Mouse (Mus musculus): ENCODE measurements at regions not wholly inside any gene's neighbourhood (a gene's known extent, or its start where the extent isn't known, plus 50 kb on each side); places are given as distances from the start of the nearest gene placed in this dataset.

GRCm38 (mm10) chr16:65312947-65313346, 207.3 kb upstream of the Htr1f start:
- no peak overlapping the region for H3K27ac ChIP-seq (replicated peaks)
- WGBS = 80% methylated on average over 2 of the region's 2 CpGs
- H3K36me3 ChIP-seq = no peaks in the 10 kb centered on the region
- no peaks in the 10 kb centered on the region for H3K4me1 ChIP-seq (replicated peaks)
- H3K4me2 ChIP-seq = no peak overlapping the region
- H3K27me3 ChIP-seq = no peaks in the 10 kb centered on the region
- no peak overlapping the region for H3K4me3 ChIP-seq
- no peak overlapping the region for H3K9ac ChIP-seq
- no peak for ATAC-seq (ENCODE audit: low read depth)
- no peaks in the 10 kb centered on the region for H3K9me3 ChIP-seq

- Histone ChIP-seq H3K27ac (replicated peaks) (no peak overlapping the region), H3K4me3 (no peak overlapping the region), H3K9ac (no peak overlapping the region), H3K27me3 (no peaks in the 10 kb centered on the region), H3K36me3 (no peaks in the 10 kb centered on the region), H3K9me3 (no peaks in the 10 kb centered on the region), H3K4me2 (no peak overlapping the region), H3K4me1 (replicated peaks) (no peaks in the 10 kb centered on the region)
- no peak for ATAC-seq (ENCODE audit: low read depth)
- WGBS = 68% methylated on average over 3 of the region's 3 CpGs
Measured at GRCm38 (mm10) chr16:65315052-65315451, 205.3 kb upstream of the Pou1f1 start.

- no peak overlapping the region for H3K9ac ChIP-seq
- no peaks in the 10 kb centered on the region for H3K9me3 ChIP-seq
- H3K36me3 ChIP-seq = no peaks in the 10 kb centered on the region
- no peak for ATAC-seq (ENCODE audit: low read depth)
- no peak overlapping the region for H3K27ac ChIP-seq (replicated peaks)
- H3K4me2 ChIP-seq = no peak overlapping the region
- WGBS = 81% methylated on average over 2 of the region's 2 CpGs
- no peaks in the 10 kb centered on the region for H3K4me1 ChIP-seq (replicated peaks)
- H3K27me3 ChIP-seq = no peaks in the 10 kb centered on the region
- no peak overlapping the region for H3K4me3 ChIP-seq
Measured at GRCm38 (mm10) chr16:65332412-65332811, 187.9 kb upstream of the Pou1f1 start.

DNA sequence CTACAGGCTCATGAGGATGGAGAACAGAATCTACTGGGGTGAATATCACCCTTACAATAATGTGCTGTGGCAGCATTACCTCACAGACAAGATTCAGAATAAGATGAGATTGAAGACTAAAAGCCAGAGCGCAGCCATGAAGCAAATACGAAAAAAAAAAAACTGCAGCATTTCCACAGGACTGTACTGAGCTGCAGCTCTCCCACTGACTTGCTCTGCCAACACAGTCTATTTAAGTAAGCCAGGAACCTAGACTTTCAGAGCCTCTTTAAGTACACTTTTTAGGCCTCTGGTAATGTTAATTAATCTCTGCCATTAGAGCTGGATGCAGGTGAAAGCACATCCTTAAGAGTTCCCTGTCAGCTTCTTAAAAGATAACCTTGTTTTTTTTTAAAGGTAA, 181.1 kb upstream of the Pou1f1 start:
- H3K27me3 ChIP-seq = no peaks in the 10 kb centered on the region
- no peak for ATAC-seq (ENCODE audit: low read depth)
- WGBS = 95% methylated on average over 2 of the region's 2 CpGs
- no peaks in the 10 kb centered on the region for H3K4me1 ChIP-seq (replicated peaks)
- H3K36me3 ChIP-seq = no peaks in the 10 kb centered on the region
- H3K4me3 ChIP-seq = no peak overlapping the region
- H3K9me3 ChIP-seq = no peaks in the 10 kb centered on the region
- no peak overlapping the region for H3K4me2 ChIP-seq
- no peak overlapping the region for H3K27ac ChIP-seq (replicated peaks)
- H3K9ac ChIP-seq = no peak overlapping the region

GRCm38 (mm10) chr16:65359881-65360280, 160.4 kb upstream of the Pou1f1 start:
- Histone ChIP-seq H3K4me3 (no peak overlapping the region), H3K27me3 (no peaks in the 10 kb centered on the region), H3K4me2 (no peak overlapping the region), H3K9ac (no peak overlapping the region), H3K27ac (replicated peaks) (no peak overlapping the region), H3K36me3 (no peaks in the 10 kb centered on the region), H3K4me1 (replicated peaks) (no peaks in the 10 kb centered on the region), H3K9me3 (no peaks in the 10 kb centered on the region)
- WGBS = 63% methylated on average over 1 of the region's 1 CpGs
- ATAC-seq (ENCODE audit: low read depth) = no peak

DNA sequence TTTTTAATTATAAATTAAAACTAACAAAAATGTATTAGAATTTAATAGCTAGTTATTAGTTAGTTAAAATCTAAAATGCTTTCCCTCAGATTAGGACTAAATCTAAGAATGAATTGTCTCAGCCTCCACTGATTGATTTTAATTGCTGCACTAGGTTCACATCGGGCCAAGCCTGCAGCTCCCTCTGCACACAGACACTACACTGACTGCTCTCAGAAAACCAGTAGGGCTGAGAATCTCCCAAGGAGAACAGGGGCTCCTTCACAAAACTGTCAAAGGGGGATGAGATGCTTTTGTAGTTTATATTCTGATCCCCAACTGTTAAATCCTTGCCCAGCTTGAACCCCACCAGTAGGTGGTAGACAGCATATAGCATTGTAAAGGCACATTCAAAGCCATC, 151.0 kb upstream of the Pou1f1 start:
- no peak overlapping the region for H3K27ac ChIP-seq (replicated peaks)
- H3K4me2 ChIP-seq = no peak overlapping the region
- no peaks in the 10 kb centered on the region for H3K27me3 ChIP-seq
- H3K9me3 ChIP-seq = no peaks in the 10 kb centered on the region
- no peaks in the 10 kb centered on the region for H3K4me1 ChIP-seq (replicated peaks)
- H3K9ac ChIP-seq = no peak overlapping the region
- WGBS = 29% methylated on average over 1 of the region's 1 CpGs
- no peak overlapping the region for H3K4me3 ChIP-seq
- ATAC-seq (ENCODE audit: low read depth) = no peak
- no peaks in the 10 kb centered on the region for H3K36me3 ChIP-seq

- ATAC-seq (ENCODE audit: low read depth) = no peak
- H3K36me3 ChIP-seq = no peaks in the 10 kb centered on the region
- WGBS = 72% methylated on average over 2 of the region's 2 CpGs
- no peak overlapping the region for H3K9ac ChIP-seq
- H3K27me3 ChIP-seq = no peaks in the 10 kb centered on the region
- no peak overlapping the region for H3K4me2 ChIP-seq
- no peaks in the 10 kb centered on the region for H3K4me1 ChIP-seq (replicated peaks)
- H3K27ac ChIP-seq (replicated peaks) = no peak overlapping the region
- no peaks in the 10 kb centered on the region for H3K9me3 ChIP-seq
- no peak overlapping the region for H3K4me3 ChIP-seq
Measured at GRCm38 (mm10) chr16:65370939-65371338, 149.4 kb upstream of the Pou1f1 start.

DNA sequence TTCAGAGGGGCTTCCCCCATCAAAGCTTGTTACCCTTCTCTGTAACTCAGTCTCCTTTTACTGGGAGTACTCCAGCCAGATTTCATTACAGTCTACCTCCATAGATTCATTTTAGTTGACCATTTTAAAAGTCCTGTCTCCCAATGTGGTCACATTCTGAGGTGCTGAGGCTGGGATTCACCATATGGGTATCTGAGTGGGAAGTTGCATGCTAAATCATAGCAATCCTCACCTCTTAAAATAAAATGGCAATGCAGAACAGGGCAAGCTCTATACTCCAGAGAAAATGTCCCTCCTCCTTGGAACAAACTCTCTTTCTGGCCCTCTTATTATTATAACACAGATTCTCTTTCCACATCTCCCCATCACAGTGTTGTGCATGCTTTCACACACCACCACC, 143.8 kb upstream of the Pou1f1 start:
- H3K27ac ChIP-seq (replicated peaks) = no peak overlapping the region
- no peaks in the 10 kb centered on the region for H3K36me3 ChIP-seq
- H3K27me3 ChIP-seq = no peaks in the 10 kb centered on the region
- H3K4me1 ChIP-seq (replicated peaks) = no peaks in the 10 kb centered on the region
- no peak overlapping the region for H3K9ac ChIP-seq
- no peak overlapping the region for H3K4me3 ChIP-seq
- ATAC-seq (ENCODE audit: low read depth) = no peak
- no peak overlapping the region for H3K4me2 ChIP-seq
- H3K9me3 ChIP-seq = no peaks in the 10 kb centered on the region

DNA sequence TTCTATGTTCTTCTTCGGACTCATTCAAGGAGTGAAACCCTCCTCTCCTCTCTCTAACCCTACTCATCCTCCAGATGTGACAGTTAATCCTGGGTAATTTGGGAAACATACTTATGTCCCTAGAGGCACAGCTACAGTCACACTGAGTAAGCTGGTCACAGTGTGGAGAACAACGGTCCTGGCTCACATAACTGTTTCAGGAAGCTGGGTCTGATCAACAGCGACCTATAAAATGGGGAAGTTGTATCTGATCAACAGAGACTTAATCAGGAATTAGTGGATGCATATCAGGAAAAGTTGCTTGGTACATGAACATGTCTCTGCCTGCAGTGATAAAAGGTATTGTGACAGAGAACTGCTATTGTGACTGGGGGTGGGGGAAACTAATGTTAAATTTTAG, 142.0 kb upstream of the Pou1f1 start:
- no peak for ATAC-seq (ENCODE audit: low read depth)
- H3K4me1 ChIP-seq (replicated peaks) = no peaks in the 10 kb centered on the region
- no peaks in the 10 kb centered on the region for H3K9me3 ChIP-seq
- no peak overlapping the region for H3K4me3 ChIP-seq
- H3K36me3 ChIP-seq = no peaks in the 10 kb centered on the region
- 82% methylated on average over 3 of the region's 3 CpGs for WGBS
- H3K9ac ChIP-seq = no peak overlapping the region
- H3K27me3 ChIP-seq = no peaks in the 10 kb centered on the region
- no peak overlapping the region for H3K27ac ChIP-seq (replicated peaks)
- H3K4me2 ChIP-seq = no peak overlapping the region

DNA sequence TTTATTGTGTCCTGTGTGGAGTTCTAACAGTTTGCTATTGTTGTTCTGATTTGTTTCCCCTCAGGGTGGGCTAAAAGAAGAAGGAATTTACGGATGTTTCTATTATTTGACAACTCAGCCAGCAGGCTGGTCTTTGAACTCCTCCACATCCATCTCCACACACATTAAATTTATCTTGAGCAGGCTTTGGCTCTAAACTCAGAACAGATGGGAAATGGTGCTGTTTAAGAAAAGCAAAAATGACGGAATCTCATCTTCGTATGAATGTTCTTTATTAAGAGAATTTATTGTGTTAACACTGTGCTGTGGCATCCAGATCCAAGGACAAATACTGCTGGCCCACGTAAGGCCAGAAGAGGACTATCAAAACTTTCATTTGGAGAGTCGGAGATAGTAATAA, 140.4 kb upstream of the Pou1f1 start:
- WGBS = 60% methylated on average over 5 of the region's 5 CpGs
- H3K36me3 ChIP-seq = no peaks in the 10 kb centered on the region
- H3K27ac ChIP-seq (replicated peaks) = no peak overlapping the region
- ATAC-seq (ENCODE audit: low read depth) = no peak
- no peak overlapping the region for H3K4me3 ChIP-seq
- H3K4me1 ChIP-seq (replicated peaks) = no peaks in the 10 kb centered on the region
- no peak overlapping the region for H3K4me2 ChIP-seq
- H3K9ac ChIP-seq = no peak overlapping the region
- H3K27me3 ChIP-seq = no peaks in the 10 kb centered on the region
- no peaks in the 10 kb centered on the region for H3K9me3 ChIP-seq

DNA sequence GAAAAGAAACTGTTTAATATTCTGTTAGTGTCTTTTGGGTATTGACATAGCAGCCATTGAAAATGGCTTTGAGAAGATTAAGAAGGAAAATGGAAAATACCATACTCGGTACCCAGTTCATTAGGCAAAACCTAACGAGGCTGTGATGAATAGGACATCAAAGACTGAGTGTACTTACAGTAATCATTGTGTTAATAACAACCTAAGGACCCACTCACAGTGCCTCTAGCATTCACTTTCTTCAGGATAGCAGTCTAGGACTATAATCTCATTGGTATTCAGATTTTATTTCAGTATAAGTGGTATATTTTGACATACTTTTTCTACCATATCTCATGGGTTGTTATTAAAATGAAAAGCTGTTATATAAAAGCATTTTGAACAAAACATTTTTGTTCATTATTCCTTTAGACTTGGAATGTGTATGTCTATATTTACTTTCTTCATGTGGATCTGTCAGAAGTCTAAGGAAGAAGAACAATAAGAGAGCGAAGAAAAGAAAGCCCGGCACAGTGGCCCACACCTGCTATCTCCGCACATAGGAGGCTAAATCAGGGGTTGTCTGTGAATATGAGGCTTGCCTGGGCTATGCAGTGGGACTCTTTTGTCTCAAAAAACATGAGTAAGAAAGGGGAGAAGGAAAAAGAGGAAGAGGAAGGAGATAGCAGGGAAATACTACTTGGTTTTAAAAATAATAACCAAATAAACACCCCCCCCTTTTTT, 116.2 kb upstream of the Pou1f1 start:
- ATAC-seq (ENCODE audit: low read depth) = no peak
- Histone ChIP-seq H3K4me2 (no peak overlapping the region), H3K9me3 (no peaks in the 10 kb centered on the region), H3K36me3 (no peaks in the 10 kb centered on the region), H3K9ac (no peak overlapping the region), H3K4me3 (no peak overlapping the region), H3K27me3 (no peaks in the 10 kb centered on the region), H3K27ac (replicated peaks) (no peak overlapping the region), H3K4me1 (replicated peaks) (no peaks in the 10 kb centered on the region)
- WGBS = 68% methylated on average over 5 of the region's 5 CpGs

DNA sequence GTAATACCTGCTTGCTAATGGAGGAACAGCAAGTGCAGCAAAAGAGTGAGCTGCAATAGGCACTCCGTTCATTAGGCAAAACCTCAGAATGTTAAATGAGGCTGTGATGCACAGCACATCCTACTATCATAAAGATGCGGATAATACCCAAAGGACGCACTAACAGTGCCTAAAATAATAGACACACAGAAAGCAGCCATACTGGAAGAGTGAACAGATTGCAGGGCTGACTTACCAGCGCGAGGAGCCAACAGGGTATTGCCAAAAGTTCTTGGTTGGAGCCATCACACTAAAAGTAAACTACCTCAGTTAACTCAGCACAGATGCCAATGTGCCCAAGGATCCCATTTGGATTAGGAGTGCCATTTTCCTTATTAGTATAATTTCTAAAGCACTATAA, 115.5 kb upstream of the Pou1f1 start:
- WGBS = 73% methylated on average over 5 of the region's 5 CpGs
- Histone ChIP-seq H3K9ac (no peak overlapping the region), H3K4me1 (replicated peaks) (no peaks in the 10 kb centered on the region), H3K27ac (replicated peaks) (no peak overlapping the region), H3K4me3 (no peak overlapping the region), H3K36me3 (no peaks in the 10 kb centered on the region), H3K4me2 (no peak overlapping the region), H3K9me3 (no peaks in the 10 kb centered on the region), H3K27me3 (no peaks in the 10 kb centered on the region)
- no peak for ATAC-seq (ENCODE audit: low read depth)

DNA sequence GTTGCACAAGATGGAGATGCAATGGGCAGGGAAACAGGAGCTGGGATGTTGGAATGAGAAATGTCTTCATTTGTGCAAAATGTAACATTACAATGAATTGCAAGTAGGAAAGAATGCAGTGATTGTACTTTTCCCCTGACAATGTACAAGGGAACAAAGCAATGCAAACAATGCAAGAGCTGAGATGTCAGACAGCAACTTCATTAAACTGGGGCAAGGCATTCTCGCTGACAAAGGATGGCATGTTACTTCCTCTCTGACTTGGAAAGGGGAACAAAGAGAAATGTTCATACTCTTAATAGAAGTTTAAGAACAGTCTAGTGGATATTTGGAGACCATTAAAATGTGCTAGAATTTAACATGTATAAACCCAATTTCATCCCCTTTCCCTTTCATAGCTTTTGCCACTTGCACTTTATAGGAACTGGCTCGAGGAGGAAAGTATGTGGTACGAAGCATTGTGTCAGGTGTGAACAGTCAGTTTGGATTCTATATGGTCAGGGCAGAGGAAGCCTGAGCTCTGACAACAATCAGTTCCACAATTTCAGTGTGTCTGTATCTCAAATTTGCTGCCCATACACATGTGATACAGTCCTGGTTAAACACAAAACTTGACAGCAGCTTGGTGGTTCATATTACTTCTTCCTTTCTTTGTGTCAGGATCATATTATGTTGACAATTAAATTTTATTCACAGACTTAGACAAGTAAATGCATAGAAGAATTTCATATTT, 114.3 kb upstream of the Pou1f1 start:
- Histone ChIP-seq H3K27me3 (no peaks in the 10 kb centered on the region), H3K27ac (replicated peaks) (no peak overlapping the region), H3K4me3 (no peak overlapping the region), H3K9ac (no peak overlapping the region), H3K36me3 (no peaks in the 10 kb centered on the region), H3K9me3 (no peaks in the 10 kb centered on the region), H3K4me1 (replicated peaks) (no peaks in the 10 kb centered on the region), H3K4me2 (no peak overlapping the region)
- WGBS = 65% methylated on average over 3 of the region's 3 CpGs
- ATAC-seq (ENCODE audit: low read depth) = no peak
